Mouse (Mus musculus) skeletal muscle tissue, adult 2 months (tissue): ENCODE data around the gene Adgrv1.
A peak's percentile ranks its signal among the peaks of the same experiment; 100 is the strongest.
"Not testable (repeated sequence)": the region's sequence is repeated elsewhere in the genome, so short reads cannot be mapped to it uniquely, and the experiment has no call there.

Experiments
- DNase-seq: peaks from one replicate; pipeline ENCODE4 v3.0.0-alpha.2; 2012; ENCODE audit warnings: low read depth, low spot score

The Adgrv1 gene

GRCm38 (mm10) chr13:81627861-81628260, 5.1 kb downstream of the Adgrv1 start:
- DNase-seq: not testable (repeated sequence)

DNA sequence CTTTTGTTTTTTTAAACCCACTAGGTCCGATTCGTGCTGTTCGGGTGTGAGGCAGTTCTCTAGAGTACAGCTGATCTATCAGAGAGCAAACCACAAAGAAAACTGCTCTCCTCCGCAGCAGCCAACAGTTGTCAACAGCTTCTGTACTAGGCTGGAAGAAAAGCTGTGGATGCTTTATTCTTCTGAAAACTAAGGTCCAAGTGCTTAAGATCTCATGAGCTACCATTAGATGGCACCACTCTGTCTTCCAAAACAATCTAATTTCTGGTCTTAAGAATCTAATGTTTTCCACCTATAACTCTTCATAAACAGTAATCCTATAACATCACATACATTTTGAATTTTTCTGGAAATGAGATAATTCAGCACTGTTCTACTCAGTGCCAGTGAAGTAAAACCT, 22.6 kb downstream of the Adgrv1 start:
- no peak for DNase-seq

DNA sequence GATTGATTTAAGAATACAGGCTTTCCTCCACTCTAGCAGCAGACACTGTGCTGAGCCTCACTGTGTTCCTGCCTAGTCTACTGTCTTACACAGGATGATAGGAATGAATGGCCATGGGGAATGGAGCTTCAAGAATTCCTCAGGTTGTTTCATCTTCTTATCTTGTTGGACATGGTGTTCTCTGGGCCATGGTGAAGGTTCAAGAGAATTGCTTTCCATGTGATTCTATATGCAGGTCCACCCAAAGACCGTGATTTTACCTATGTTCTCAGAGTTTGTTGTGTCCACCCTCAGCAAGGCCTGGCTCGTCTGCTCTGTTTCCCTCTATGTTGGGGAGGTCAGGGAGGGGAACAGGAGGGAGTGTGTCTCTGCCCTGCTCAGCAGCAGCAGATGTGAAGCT, 26.0 kb downstream of the Adgrv1 start:
- no peak for DNase-seq

GRCm38 (mm10) chr13:81596910-81597607, 35.9 kb downstream of the Adgrv1 start:
- no peak for DNase-seq

- DNase-seq: no peak
Observed at GRCm38 (mm10) chr13:81578692-81579091, 54.3 kb downstream of the Adgrv1 start.

DNA sequence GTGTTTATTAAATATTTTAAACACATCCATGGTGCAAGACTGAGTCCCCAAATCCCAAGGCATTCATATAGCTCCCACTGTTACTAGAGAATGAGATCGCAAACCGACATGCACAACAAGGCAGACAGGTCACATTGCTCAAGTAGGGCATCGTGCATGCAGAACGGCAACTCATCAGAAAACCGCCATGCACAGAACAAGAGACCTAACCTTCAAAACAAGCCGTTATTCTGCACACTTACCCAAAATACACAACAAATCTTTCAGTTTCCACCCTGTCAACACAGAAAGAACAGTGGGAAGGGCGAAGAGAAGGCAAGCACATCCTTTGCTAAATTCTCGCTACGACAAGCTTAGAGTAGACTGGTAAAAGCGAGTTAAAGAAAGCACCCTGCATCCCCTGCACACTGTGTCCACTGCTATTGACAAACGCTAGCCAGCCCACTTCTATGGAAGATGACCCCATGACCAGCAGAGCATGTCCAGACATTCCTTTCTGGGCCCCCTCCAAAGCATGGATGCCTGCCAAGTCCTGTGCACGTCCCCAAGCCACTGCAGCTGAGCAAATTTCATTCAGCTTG, 62.6 kb downstream of the Adgrv1 start:
- DNase-seq: no peak

DNA sequence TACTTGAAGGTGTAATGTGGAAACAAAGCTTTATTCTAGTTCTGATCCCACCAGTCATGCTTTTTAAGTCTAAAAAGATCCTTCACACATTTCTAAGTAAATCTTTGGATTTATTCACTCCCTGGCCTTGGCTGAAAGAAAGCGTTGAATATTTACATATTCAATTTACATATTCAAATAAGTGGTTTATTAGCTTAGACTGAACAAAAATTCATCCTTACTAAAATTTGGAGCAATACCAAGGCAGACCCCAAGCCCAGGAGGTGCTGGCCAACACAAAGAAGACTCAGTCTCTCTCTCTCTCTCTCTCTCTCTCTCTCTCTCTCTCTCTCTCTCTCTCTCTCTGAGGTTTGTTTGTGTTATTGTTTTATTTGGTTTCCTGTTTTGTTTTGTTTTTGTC, 82.9 kb downstream of the Adgrv1 start:
- no peak for DNase-seq

- no peak for DNase-seq
Observed at GRCm38 (mm10) chr13:81534916-81535315, 98.0 kb downstream of the Adgrv1 start.

DNA sequence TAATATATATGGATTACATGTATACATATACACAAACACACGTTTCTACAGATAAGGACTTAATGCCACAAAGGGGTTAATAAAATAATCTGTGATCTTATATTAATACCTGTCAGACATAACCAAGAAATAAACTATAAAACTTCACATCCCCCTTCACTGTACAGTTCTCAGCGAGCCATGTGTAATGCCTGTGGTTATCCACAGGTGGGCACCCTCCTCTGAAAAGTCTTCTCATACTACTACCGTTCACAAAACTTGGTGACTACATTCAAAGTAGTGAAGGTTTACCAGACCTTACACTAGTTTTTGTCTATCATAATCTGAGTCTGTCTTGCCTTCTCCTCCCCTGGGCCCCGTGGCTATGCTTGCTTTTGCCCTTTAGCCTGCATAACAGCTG, 106.3 kb downstream of the Adgrv1 start:
- DNase-seq: no peak

DNA sequence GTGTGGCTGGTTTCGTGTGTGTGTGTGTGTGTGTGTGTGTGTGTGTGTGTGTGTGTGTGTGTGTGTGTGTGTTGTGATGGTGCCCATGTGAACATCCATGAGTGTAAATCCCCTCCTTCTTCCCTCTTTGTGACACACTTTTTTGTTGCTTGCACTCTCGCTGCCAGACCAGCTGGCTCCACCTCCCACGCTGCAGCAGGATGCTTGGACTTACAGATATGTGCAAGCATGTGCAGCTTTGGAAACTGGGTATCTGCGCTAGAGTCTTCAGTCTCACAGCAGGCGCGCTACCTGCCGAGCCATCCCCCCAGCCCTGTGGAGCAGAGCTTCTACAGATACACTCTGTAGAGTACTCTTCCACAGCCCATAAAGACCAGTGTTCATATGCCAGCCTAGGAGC, 122.8 kb downstream of the Adgrv1 start:
- DNase-seq: no peak

GRCm38 (mm10) chr13:81497035-81497434, 135.9 kb downstream of the Adgrv1 start:
- no peak for DNase-seq

DNA sequence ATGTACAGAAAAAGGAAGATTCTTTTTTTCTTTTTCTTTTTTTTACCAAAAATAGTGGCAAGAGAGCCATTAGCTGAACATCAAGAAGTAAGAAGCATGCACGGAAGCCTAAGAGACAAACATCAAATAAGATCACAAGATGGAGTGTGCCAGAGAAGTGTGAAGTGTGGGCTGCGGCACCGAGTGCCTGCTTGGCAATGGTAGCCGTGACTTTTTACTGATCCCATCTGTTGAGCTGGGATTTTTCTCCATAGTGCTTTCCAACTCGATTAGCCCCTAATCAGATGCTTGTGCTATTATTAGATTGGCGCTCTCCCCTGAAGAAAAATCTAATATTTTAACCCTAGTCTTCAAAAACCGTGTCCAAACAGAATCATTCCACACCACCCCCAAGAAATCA, 141.0 kb downstream of the Adgrv1 start:
- no peak for DNase-seq

DNA sequence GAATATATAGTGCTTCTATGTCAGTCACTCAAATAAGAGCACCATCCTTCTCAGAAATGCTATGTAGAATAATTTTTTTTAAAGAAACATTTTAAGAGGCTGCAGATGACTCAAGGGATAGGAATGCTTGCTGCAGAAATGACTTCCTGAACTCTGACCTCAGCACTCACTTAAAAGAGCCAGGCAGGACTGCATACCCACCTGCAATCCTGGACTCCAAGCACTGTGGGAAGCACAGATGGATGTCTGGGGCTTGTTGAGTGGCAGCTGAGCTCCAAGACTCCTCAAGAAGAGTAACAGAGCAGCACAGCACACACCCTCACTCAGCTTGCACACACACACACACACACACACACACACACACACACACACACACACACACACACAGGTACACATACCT, 146.0 kb downstream of the Adgrv1 start:
- no peak for DNase-seq

DNA sequence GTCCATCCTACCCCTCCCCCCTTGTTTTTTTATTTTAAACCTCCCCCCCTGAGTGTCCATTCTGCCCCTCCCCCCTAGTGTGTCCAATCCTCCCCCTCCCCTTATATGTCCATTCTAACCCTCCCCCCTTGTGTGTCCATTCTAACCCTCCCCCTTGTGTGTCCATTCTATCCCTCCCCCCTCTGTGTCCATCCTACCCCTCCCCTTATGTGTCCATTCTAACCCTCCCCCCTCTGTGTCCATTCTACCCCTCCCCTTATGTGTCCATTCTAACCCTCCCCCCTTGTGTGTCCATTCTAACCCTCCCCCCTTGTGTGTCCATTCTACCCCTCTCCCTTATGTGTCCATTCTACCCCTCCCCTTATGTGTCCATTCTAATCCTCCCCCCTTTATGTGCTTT, 159.2 kb downstream of the Adgrv1 start:
- DNase-seq: no peak

DNA sequence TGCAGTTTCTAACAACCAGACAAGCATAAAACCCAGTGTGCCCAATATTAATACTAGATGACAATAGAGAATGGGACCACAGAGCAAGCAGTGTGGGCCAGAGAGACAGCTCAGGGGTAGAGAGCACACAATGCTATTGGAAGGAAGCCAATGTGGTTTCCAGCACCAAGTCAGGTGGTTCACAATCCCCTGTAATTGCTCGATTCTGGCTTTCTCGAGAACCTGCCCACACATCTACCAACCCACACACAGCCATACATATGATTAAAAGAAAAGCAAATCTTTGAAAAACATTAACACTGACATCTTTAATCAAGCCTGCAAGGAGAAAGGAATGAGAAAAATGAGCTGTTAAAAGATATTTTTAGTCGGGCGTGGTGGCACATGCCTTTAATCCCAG, 166.3 kb downstream of the Adgrv1 start:
- no peak for DNase-seq

DNA sequence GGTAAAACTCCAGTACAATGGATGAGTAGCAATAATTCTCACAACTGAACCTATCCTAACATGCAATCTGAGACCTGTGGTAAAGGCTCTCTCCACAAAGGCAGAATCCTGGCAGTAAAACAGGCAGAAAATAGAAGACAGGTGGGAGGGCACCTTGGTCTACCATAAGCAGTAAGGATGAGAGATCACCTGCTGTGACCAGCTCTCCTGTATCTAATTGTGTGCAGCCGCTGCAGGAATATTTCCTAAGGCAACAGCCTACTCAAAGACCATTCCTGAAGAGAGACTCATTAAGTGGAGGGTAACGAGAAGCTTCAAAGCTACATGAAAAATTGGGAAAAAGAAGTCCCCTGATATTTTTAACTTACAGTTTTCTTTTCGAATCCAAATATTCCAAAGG, 167.2 kb downstream of the Adgrv1 start:
- no peak for DNase-seq

DNA sequence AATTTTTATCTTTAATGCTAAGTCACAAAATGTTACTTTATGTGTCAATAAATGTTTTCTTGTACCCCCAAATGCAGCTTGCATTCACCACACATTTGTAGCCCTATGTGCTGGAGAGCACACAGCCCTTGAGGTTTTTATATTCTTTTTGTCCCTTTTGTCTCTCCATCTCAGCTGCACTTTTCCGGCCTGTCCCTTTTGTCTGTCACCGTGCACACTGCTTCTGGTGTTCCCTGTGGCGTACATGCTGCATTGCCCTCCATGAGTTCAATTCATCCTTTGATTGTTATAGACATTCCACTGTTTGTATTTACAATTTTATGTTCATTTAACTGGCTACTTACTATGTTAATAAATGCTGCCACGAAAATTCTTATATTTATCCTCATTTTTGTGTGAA, 183.3 kb downstream of the Adgrv1 start:
- DNase-seq: no peak

DNA sequence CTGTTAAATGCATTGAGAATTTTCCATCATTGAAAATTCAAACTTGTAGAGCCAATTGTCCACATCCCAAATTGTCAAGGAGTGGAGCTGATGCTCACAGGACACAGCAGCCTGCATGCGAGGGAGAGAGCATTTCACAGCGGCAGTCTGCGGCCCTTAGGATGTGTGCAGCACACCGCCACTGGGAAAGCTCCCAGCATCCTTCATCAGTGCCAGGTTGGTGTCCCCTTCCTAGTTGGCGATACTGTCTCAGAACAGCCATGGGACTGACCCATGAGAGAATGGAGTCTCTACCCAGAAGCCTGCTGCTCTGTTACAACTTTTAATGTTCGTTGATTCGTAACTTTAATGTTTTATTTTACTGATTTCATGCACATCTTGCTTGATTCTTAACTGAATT, 183.8 kb downstream of the Adgrv1 start:
- no peak for DNase-seq

DNA sequence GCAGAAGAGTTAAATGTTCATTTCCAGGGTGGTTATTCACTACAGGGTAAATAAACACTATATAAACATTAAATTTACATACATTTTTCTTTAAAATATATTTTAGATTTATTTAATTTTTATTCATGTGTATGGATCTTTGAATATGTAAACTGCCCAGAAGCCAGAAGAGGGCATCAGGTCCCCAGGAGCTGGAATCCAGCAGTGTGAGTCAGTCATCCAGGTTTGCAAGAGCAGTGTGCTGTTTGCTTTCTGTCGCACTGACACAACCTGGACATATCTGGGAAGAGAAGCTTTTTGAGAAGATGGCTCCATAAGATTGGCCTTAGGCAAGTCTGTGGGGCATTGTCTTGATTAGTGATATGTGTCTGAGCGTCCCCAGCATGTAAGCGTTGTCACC, 191.5 kb downstream of the Adgrv1 start:
- no peak for DNase-seq

- DNase-seq: peak; percentile 21
Observed at GRCm38 (mm10) chr13:81439390-81440025, 193.4 kb downstream of the Adgrv1 start.

DNA sequence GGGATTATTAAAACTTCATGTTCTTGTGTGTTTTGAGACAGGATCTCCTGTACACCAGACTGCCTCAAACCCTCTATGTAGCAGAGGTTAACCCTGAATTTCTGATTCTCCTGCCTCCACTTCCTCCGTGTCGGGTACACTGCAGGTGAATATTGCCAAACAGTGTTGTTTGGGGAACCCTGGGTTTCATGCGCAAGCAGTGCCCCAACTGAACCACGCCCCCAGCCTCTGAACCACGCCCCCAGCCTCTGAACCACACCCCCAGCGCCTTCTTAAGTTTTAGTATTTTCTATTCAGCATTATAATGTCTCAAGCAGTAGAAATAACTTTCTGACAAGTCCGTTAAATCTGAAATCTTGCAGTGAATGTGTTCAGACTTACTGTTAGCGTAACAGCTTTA, 195.9 kb downstream of the Adgrv1 start:
- no peak for DNase-seq

- DNase-seq: peak; percentile 10
Observed at GRCm38 (mm10) chr13:81426896-81427755, 205.8 kb downstream of the Adgrv1 start.
